Mouse (Mus musculus) lung, embryonic 15.5 days (tissue): ENCODE measurements around the gene Hnrnph1. TPM values are rescaled to one million over a fixed set of nuclear protein-coding genes. Genes with fewer than 3 reads are reported as not detected.
A peak's percentile ranks its signal among the peaks of the same experiment; 100 is the strongest.

Source experiments
- ATAC-seq: fragments of 200-750 bp; cut with Nextera tagmentation; 2 replicates; pipeline ENCODE4 v1.8.0; 2017; ENCODE audit warnings: moderate number of reproducible peaks, borderline replicate concordance; ENCODE audit not compliant: low FRiP score, low TSS enrichment; ENCODE audit errors: extremely low read depth
- H3K27ac ChIP-seq: fragments of 300-500 bp; sonication (generic); 2 replicates; pipeline ENCODE4 v1.5.1; 2015; ENCODE audit warnings: moderate library complexity, mild to moderate bottlenecking, inconsistent platforms
- H3K27me3 ChIP-seq: fragments of 300-500 bp; sonication (generic); 2 replicates; pipeline ENCODE4 v1.6.1; 2015; ENCODE audit warnings: inconsistent platforms
- H3K36me3 ChIP-seq: fragments of 300-500 bp; sonication (generic); 2 replicates; pipeline ENCODE4 v1.6.1; 2015; ENCODE audit warnings: inconsistent platforms
- H3K4me1 ChIP-seq: fragments of 300-500 bp; sonication (generic); 2 replicates; pipeline ENCODE4 v1.6.1; 2015; ENCODE audit warnings: inconsistent platforms
- H3K4me2 ChIP-seq: fragments of 300-500 bp; sonication (generic); 2 replicates; pipeline ENCODE4 v1.6.1; 2015; ENCODE audit warnings: inconsistent platforms, mild to moderate bottlenecking, moderate library complexity
- H3K4me3 ChIP-seq: fragments of 300-500 bp; sonication (generic); 2 replicates; pipeline ENCODE4 v1.5.1; 2015; ENCODE audit warnings: mild to moderate bottlenecking, inconsistent platforms
- H3K9ac ChIP-seq: fragments of 300-500 bp; sonication (generic); 2 replicates; pipeline ENCODE4 v1.6.1; 2015; ENCODE audit warnings: inconsistent platforms
- H3K9me3 ChIP-seq: fragments of 300-500 bp; sonication (generic); 2 replicates; pipeline ENCODE4 v1.6.1; 2016; ENCODE audit warnings: inconsistent platforms
- WGBS: fragments of 180-500 bp; shearing (Covaris S2); methylation state at CpG from one replicate; pipeline ENCODE4 v1.1.7; 2015; 5-methylcytosine and 5-hydroxymethylcytosine counted together
- microRNA counts: library from miRNA; unstranded; fragments of <30 nt; microRNA quantifications from one replicate; lab custom pipeline; 2016
- microRNA-seq: library from miRNA; unstranded; fragments of <30 nt; microRNA quantifications from one replicate; pipeline ENCODE4, GENCODE M21; 2016
- polyA plus RNA-seq: library from polyadenylated mRNA; unstranded; fragments of >200 nt; fragmentation: Nextera tagmentation; extraction: Ambion mirVana; gene quantifications from 2 replicates; pipeline ENCODE4 v1.2.1, GENCODE M21; 2015

The Hnrnph1 gene
- polyA plus RNA-seq, 1 experiment from 2014 or later, result 489 TPM

DNA sequence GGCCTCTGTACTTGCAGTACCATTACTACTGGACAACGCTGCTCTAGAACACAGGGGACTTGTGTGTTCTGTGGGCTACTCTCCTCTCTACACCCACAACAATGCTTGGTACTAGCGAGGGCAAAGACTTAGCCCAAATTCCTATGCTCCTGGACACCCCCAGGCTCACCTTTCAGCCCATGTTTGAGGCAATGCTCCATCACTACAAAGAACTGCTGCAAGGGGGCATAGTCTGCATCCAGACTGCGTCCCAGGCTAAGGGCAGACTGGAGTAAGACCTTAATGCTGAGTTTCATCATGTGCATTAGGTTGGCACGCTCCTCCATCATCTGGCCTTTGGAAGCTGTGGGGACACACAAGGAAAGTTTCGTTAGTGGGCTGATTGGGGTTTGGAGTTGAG, 44.7 kb downstream of the Hnrnph1 start:
- Histone ChIP-seq H3K36me3 (peaks cover 8% of the 10 kb centered on the region; the same call in 1 of the 2 replicates), H3K4me3 (peak overlapping the region; percentile 39), H3K9ac (peak overlapping the region; percentile 25; the same call in 1 of the 2 replicates), H3K27ac (peak overlapping the region; percentile 26; the same call in 1 of the 2 replicates), H3K9me3 (no peaks in the 10 kb centered on the region), H3K4me2 (peak overlapping the region; percentile 72), H3K27me3 (no peaks in the 10 kb centered on the region), H3K4me1 (peaks cover 9% of the 10 kb centered on the region; the same call in 1 of the 2 replicates)
- ATAC-seq, result peak; percentile 21; the same call in 1 of the 2 replicates
- WGBS, result 39% methylated on average over 5 of the region's 5 CpGs

DNA sequence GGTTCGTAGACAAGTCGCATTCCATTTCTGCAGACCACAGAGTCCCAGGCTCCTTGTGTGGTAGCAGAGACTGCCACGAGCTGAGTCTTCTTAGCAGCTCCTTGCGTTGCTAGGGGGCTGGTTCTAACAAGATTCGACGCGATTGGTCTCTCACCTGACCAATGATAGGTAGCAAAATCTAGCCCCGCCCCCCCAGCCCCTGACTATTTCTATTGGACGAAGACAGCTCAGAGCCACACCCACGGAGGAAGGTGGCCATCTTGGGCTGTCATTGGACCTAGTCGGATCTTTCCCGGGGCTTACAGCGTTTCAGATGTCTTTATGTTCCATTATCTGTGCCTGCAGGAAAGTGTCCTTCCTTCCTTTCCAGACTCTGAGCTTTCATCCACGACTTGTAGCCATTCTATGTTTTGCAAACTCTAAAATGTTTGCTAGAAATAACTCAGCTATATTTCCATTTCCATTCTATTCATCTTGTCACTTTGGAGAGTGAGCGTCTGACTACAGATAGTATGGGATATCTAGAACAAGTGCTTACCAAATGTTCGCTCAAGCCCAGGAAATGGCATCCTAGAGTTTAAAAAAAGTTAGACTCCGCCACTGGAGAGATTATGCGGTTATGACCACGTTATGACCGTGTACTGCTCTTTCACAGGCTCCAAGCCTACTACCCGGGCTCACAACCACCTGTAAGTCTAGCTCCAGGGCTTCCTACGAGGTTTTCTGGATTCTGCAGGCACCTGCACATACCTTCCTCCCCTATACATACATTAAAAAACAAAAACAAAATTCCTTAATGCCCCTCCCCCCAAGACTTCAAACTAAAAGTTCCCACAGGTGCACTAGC, 45.4 kb downstream of the Hnrnph1 start:
- peak overlapping the region; percentile 39 for H3K4me3 ChIP-seq
- peak overlapping the region; percentile 32; the same call in 1 of the 2 replicates for H3K27ac ChIP-seq
- no peaks in the 10 kb centered on the region for H3K27me3 ChIP-seq

DNA sequence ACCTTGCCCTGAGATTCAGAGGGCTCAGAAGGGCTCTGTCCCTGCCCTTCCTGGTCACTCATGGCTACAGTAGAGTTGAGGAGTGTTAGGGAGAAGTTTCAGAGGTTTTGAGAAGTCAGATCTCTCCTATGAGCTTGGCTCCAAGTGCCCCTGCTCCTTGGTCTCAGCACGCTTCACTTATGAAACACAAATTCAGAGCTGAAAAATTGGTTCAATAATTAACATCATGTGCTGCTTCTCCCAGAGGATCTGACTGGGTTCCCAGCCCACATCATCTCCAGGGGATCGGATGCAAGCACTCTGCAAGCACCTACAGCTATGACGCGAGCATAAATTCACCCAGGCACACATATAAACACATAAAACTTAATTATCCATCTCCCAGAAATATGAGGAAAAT, 49.3 kb downstream of the Hnrnph1 start:
- Histone ChIP-seq H3K27me3 (no peaks in the 10 kb centered on the region), H3K9me3 (no peaks in the 10 kb centered on the region), H3K4me1 (peaks cover 14% of the 10 kb centered on the region), H3K36me3 (no peaks in the 10 kb centered on the region), H3K4me3 (no peak overlapping the region), H3K4me2 (no peak overlapping the region), H3K9ac (no peak overlapping the region), H3K27ac (no peak overlapping the region)
- no peak for ATAC-seq
- WGBS, result 75% methylated on average over 4 of the region's 4 CpGs

More for the DNA sequence above, 45.4 kb downstream of the Hnrnph1 start:
- ATAC-seq, result peak; percentile 93
- Histone ChIP-seq H3K9me3 (no peaks in the 10 kb centered on the region), H3K9ac (peak overlapping the region; percentile 25; the same call in 1 of the 2 replicates), H3K4me1 (peaks cover 9% of the 10 kb centered on the region; the same call in 1 of the 2 replicates), H3K36me3 (peaks cover 5% of the 10 kb centered on the region; the same call in 1 of the 2 replicates), H3K4me2 (peak overlapping the region; percentile 72)
- 22% methylated on average over 22 of the region's 22 CpGs for WGBS

DNA sequence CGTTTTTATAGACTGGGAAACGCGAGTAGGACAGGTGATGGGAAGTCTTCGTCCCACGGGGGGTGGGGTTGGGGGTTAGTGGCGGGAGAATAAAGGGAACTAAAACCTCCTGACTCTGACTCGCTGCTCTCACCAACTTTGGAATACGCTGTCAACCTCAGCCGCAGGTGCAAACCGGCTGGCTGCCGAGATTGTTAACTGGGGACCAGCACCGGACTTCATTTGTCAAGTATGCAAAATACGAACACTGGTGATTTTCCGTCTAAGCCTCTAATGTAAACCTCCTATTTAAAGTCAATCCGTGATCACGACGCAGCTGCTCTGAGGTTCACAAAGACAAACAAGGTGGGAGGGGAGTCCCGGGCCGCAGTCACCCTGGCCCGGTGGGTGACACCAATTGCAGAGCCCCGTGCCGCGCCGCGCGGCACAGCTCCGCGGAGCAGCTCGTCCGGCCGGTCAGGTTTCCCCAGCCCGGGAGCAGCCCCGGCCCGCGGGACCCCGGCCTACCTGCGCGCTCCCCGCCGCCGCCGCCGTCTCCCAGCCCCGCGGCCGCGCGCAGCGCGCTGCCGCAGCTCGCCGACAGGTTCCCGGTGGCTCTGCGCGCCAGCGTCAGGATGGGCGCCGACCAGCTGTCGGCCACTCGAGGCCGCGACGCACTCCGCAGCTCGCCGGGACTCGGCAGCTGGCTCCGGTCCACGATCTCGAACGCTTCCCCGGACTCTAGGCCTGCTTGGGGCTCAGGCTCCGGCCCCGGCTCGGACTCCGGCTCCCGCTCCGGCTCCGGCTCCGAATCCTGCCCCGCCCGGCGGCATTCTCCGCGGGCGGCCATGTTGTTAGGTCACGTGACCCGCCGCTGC, 53.7 kb downstream of the Hnrnph1 start, which contains the start of gene Rufy1:
Rufy1 (minus strand) TSS at position 849 of the 857 bp plus-strand sequence.
- peak; percentile 83 for ATAC-seq
- Histone ChIP-seq H3K9ac (peak within 1 kb of the TSS; percentile 78), H3K9me3 (no peaks in the 10 kb centered on the region), H3K27ac (peak within 1 kb of the TSS; percentile 92), H3K36me3 (no peaks in the 10 kb centered on the region), H3K4me3 (peak within 1 kb of the TSS; percentile 84), H3K4me2 (peak within 1 kb of the TSS; percentile 65), H3K27me3 (no peaks in the 10 kb centered on the region), H3K4me1 (peaks cover 10% of the 10 kb centered on the region)
- under 1% methylated on average over 90 of the region's 90 CpGs for WGBS

DNA sequence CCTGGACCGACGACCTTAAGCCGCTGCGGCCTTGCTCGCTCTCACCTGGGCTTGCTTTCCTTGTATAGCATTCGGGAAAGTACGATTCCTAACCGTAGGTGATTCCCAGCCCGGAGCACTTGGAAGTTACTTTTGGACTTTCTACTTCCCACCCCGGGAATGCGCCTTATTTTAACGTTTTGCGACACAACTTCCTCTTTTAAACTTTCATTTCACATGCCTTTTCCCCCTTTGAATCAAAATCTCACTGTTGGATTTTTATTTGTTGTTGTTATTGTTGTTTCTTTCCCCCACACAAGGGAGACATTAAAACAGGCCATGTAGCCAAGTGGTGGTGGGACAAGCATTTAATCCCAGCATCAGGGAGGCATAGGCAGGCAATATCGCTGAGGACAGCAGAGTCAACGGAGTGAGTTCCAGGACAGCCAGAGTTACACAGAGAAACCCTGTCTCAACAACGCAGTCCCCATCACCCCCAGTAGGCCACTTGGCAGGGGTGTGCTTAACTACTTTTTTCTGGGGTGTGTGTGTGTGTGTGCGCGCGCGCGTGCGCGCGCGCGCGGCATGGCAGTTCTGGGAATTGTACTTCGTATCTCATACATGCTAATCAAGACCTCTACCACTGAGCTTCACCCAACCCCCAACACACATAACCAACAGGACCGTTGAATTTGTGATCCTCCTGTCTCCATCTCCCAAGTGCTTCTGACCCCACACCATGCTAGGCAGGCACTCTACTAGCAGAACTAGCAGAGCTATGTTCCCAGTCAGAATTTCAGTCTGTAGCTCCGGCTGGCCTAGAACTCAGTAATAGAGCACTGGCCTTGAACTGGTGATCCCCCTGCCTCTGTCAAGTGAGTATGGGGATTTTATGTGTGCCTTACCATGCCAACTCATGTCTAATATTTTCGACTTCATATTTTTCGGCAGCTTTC, 54.6 kb downstream of the Hnrnph1 start:
- no peak for ATAC-seq
- 28% methylated on average over 32 of the region's 32 CpGs for WGBS
- Histone ChIP-seq H3K36me3 (no peaks in the 10 kb centered on the region), H3K27ac (peak overlapping the region; percentile 92), H3K4me3 (peak overlapping the region; percentile 84), H3K9ac (peak overlapping the region; percentile 78), H3K27me3 (no peaks in the 10 kb centered on the region), H3K4me2 (peak overlapping the region; percentile 65), H3K9me3 (no peaks in the 10 kb centered on the region), H3K4me1 (peaks cover 10% of the 10 kb centered on the region)

DNA sequence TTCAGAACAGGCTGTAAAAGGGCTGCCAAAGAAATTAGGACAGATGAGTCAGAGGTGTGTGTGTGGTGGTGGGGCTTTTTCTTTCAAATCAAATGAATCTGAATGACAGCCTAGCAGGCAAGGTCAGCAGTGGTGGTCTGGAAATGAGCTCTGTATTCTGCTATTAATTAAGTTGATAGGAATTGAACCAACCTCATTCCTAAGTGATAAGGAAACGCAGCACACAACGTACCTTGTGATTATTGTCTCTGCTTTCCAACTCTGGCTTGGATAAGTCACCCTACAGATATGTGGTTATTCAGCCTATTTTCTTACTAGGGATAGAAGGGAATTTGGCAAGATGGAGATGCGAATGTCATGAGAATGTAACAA, 55.3 kb downstream of the Hnrnph1 start:
- Histone ChIP-seq H3K27me3 (no peaks in the 10 kb centered on the region), H3K9ac (no peak overlapping the region), H3K9me3 (no peaks in the 10 kb centered on the region), H3K4me2 (no peak overlapping the region), H3K4me1 (peaks cover 10% of the 10 kb centered on the region), H3K36me3 (no peaks in the 10 kb centered on the region), H3K4me3 (no peak overlapping the region), H3K27ac (no peak overlapping the region)
- ATAC-seq, result no peak
- WGBS, result 84% methylated on average over 3 of the region's 3 CpGs

DNA sequence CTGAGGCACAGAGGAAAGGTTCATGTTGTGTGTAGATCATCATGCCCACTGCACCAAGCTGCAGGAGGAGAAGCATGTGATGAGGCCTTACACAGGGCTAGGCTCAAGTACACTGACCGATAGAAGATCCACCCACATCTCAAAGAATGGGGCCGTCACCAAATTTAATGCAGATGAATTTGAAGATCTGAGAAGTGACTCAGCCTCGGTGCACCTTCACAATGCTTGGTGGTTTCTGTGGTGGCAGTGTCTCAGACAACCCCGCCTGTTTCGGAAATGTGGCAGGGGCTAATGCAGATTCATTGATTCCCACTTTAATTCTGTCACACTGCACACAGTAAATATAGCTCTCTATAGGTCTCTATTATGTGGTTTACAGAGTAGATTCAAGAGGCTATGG, 56.1 kb downstream of the Hnrnph1 start:
- no peak for ATAC-seq
- peaks cover 10% of the 10 kb centered on the region for H3K4me1 ChIP-seq
- no peak overlapping the region for H3K9ac ChIP-seq
- H3K27me3 ChIP-seq, result no peaks in the 10 kb centered on the region
- no peak overlapping the region for H3K4me2 ChIP-seq
- no peak overlapping the region for H3K4me3 ChIP-seq
- no peaks in the 10 kb centered on the region for H3K36me3 ChIP-seq
- 83% methylated on average over 5 of the region's 5 CpGs for WGBS
- no peaks in the 10 kb centered on the region for H3K9me3 ChIP-seq
- no peak overlapping the region for H3K27ac ChIP-seq

MicroRNA genes within 50 kb of the gene (microRNA counts, 519-probe panel; counts per million panel counts)
- 2,510 counts per million, percentile 53 among the panel's probes with 10 or more counts for microRNA mmu-miR-804 (lab: Ali Mortazavi, UCI)

Small RNA genes within 50 kb of the gene (microRNA-seq; reads per million reads assigned to microRNA genes)
- not detected for gene Mir804

Other genes starting within 250 kb of the Hnrnph1 start
- gene Tbc1d9b, start 245.6 kb upstream of the Hnrnph1 start, polyA plus RNA-seq, result 40.0 and 46.5 TPM in 2 replicates
- 19.1 and 19.5 TPM in 2 replicates for gene Mrnip, start 202.5 kb upstream of the Hnrnph1 start, polyA plus RNA-seq
- gene Sqstm1, start 166.2 kb upstream of the Hnrnph1 start, polyA plus RNA-seq, result 251 and 273 TPM in 2 replicates
- gene Mgat4b, start 166.1 kb upstream of the Hnrnph1 start, polyA plus RNA-seq, result 36.4 and 41.0 TPM in 2 replicates
- gene Ltc4s, start 138.4 kb upstream of the Hnrnph1 start, polyA plus RNA-seq, result 2.5 and 2.8 TPM in 2 replicates
- 6.2 and 6.5 TPM in 2 replicates for gene Maml1, start 84.7 kb upstream of the Hnrnph1 start, polyA plus RNA-seq
- 352 and 360 TPM in 2 replicates for gene Canx, start 51.3 kb upstream of the Hnrnph1 start, polyA plus RNA-seq
- 0.24 and 0.30 TPM in 2 replicates for gene Cby3, start 22.5 kb upstream of the Hnrnph1 start, polyA plus RNA-seq
- 21.4 and 24.9 TPM in 2 replicates for gene Rufy1, start 54.1 kb downstream of the Hnrnph1 start, polyA plus RNA-seq
- gene Adamts2, start 225.1 kb downstream of the Hnrnph1 start, polyA plus RNA-seq, result 12.5 and 13.5 TPM in 2 replicates